Mouse (Mus musculus) gastrocnemius, adult 8-10 months (tissue): Measurements from ENCODE around the gene Eif4h. TPM values are rescaled to one million over a fixed set of nuclear protein-coding genes. Genes with fewer than 3 reads are reported as not detected.

Experiments
- microRNA-seq: library from miRNA; unstranded; fragments of <30 nt; microRNA quantifications from one replicate; pipeline ENCODE4 v1.2.0, GENCODE M21; 2022
- total RNA-seq, 4 experiments: library from RNA; stranded (reverse); gene quantifications; 2 replicates each; pipeline ENCODE4 v1.2.4; 2022

The Eif4h gene
- total RNA-seq, 4 experiments from 2014 or later: 85.4 to 90.6 (median 87.9) TPM

Small RNA genes within 50 kb of the gene (microRNA-seq; reads per million reads assigned to microRNA genes)
- gene Mir7228: not detected

Other genes with a start within 250 kb of the Eif4h start
- gene Gtf2ird1, start 182.8 kb downstream of the Eif4h start, total RNA-seq: 10 to 100 TPM; 13.1 to 15.3 (median 14.8) TPM
- 1 to 10 TPM; 1.4 to 2.1 (median 1.9) TPM for gene Clip2, start 87.1 kb downstream of the Eif4h start, total RNA-seq
- not detected for gene Syna, start 79.3 kb downstream of the Eif4h start, total RNA-seq
- gene Rfc2, start 58.1 kb downstream of the Eif4h start, total RNA-seq: 10 to 100 TPM; 16.0 to 23.8 (median 19.5) TPM
- gene Lat2, start 24.5 kb downstream of the Eif4h start, total RNA-seq: 1 to 10 TPM in 1 of 4 experiments, under 1 TPM in 2, not detected in 1; 0.59 to 1.9 (median 0.88) TPM
- 1 to 10 TPM in 2 of 4 experiments, under 1 TPM in 2; 0.92 to 1.5 (median 1.2) TPM for gene Limk1, start 49.1 kb upstream of the Eif4h start, total RNA-seq
- gene Eln, start 107.8 kb upstream of the Eif4h start, total RNA-seq: 10 to 100 TPM in 1 of 4 experiments, 1 to 10 TPM in 3; 3.7 to 11.6 (median 8.5) TPM